Mouse (Mus musculus) stomach, embryonic 14.5 days (tissue): ENCODE data around the gene 1600014C10Rik. TPM values are rescaled to one million over a fixed set of nuclear protein-coding genes. Genes with fewer than 3 reads are reported as not detected.
A peak's percentile ranks its signal among the peaks of the same experiment; 100 is the strongest.

Experiments used
- ATAC-seq: fragments of 200-750 bp; cut with Nextera tagmentation; 2 replicates; pipeline ENCODE4 v1.8.0; 2017; ENCODE audit warnings: low read depth, moderate TSS enrichment; ENCODE audit not compliant: insufficient number of reproducible peaks, insufficient read depth, low FRiP score
- H3K27ac ChIP-seq: fragments of 300-500 bp; sonication (generic); 2 replicates; pipeline ENCODE4 v1.5.1; 2014; ENCODE audit warnings: mild to moderate bottlenecking, low read length, moderate library complexity, mixed read lengths
- H3K27me3 ChIP-seq: fragments of 300-500 bp; sonication (generic); 2 replicates; pipeline ENCODE4 v1.6.1; 2014; ENCODE audit warnings: low read length, control low read depth, mixed read lengths; ENCODE audit not compliant: control insufficient read depth, insufficient read depth
- H3K36me3 ChIP-seq: fragments of 300-500 bp; sonication (generic); 2 replicates; pipeline ENCODE4 v1.6.1; 2014; ENCODE audit warnings: mild to moderate bottlenecking, control low read depth, low read length, moderate library complexity, mixed read lengths; ENCODE audit not compliant: control insufficient read depth, insufficient read depth
- H3K4me1 ChIP-seq: fragments of 300-500 bp; sonication (generic); 2 replicates; pipeline ENCODE4 v1.6.1; 2014; ENCODE audit warnings: low read length, control low read depth, mixed read lengths; ENCODE audit not compliant: control insufficient read depth, insufficient read depth
- H3K4me2 ChIP-seq: fragments of 300-500 bp; sonication (generic); replicated peaks from 2 replicates; pipeline ENCODE4 v1.6.1; 2014; ENCODE audit warnings: low read depth, low read length, control low read depth
- H3K4me3 ChIP-seq: fragments of 300-500 bp; sonication (generic); 2 replicates; pipeline ENCODE4 v1.5.1; 2014; ENCODE audit warnings: low read depth, low read length, control low read depth
- H3K9ac ChIP-seq: fragments of 300-500 bp; sonication (generic); replicated peaks from 2 replicates; pipeline ENCODE4 v1.6.1; 2014; ENCODE audit warnings: low read depth, mild to moderate bottlenecking, control low read depth, low read length, moderate library complexity, mixed read lengths
- H3K9me3 ChIP-seq: fragments of 300-500 bp; sonication (generic); 2 replicates; pipeline ENCODE4 v1.6.1; 2016; ENCODE audit warnings: low read depth, low read length, control low read depth; ENCODE audit not compliant: control insufficient read depth
- WGBS: fragments of 180-500 bp; shearing (Covaris S2); extraction: QIAGEN DNeasy Blood & Tissue Kit; methylation state at CpG from one replicate; pipeline ENCODE4 v1.1.7; 2014; 5-methylcytosine and 5-hydroxymethylcytosine counted together
- polyA plus RNA-seq: library from polyadenylated mRNA; unstranded; fragments of >200 nt; fragmentation: Nextera tagmentation; extraction: Ambion mirVana; gene quantifications from 2 replicates; pipeline ENCODE4 v1.2.1, GENCODE M21; 2014

The 1600014C10Rik gene
- polyA plus RNA-seq, 1 experiment from 2014 or later, result 14.7 TPM

GRCm38 (mm10) chr7:38188281-38189075 is 5.5 kb downstream of the 1600014C10Rik start:
- no peak overlapping the region for H3K4me3 ChIP-seq
- no peak for ATAC-seq
- peaks cover 8% of the 10 kb centered on the region for H3K4me1 ChIP-seq
- H3K27me3 ChIP-seq, result no peaks in the 10 kb centered on the region
- no peak overlapping the region for H3K4me2 ChIP-seq
- no peak overlapping the region for H3K9ac ChIP-seq
- 86% methylated on average over 8 of the region's 8 CpGs for WGBS
- H3K9me3 ChIP-seq, result no peaks in the 10 kb centered on the region
- no peaks in the 10 kb centered on the region for H3K36me3 ChIP-seq
- H3K27ac ChIP-seq, result no peak overlapping the region

- Histone ChIP-seq H3K27ac (no peak overlapping the region), H3K4me1 (peaks cover 4% of the 10 kb centered on the region), H3K9ac (no peak overlapping the region), H3K36me3 (no peaks in the 10 kb centered on the region), H3K9me3 (no peaks in the 10 kb centered on the region), H3K4me3 (no peak overlapping the region), H3K4me2 (no peak overlapping the region), H3K27me3 (no peaks in the 10 kb centered on the region)
- 74% methylated on average over 15 of the region's 15 CpGs for WGBS
- ATAC-seq, result no peak
Measured at GRCm38 (mm10) chr7:38189136-38189982, 6.3 kb downstream of the 1600014C10Rik start.

- Histone ChIP-seq H3K27me3 (no peaks in the 10 kb centered on the region), H3K4me1 (no peaks in the 10 kb centered on the region), H3K36me3 (no peaks in the 10 kb centered on the region), H3K9me3 (no peaks in the 10 kb centered on the region), H3K27ac (no peak overlapping the region), H3K9ac (no peak overlapping the region), H3K4me3 (no peak overlapping the region), H3K4me2 (no peak overlapping the region)
- 89% methylated on average over 8 of the region's 8 CpGs for WGBS
- ATAC-seq, result no peak
Measured at GRCm38 (mm10) chr7:38190056-38190835, 7.2 kb downstream of the 1600014C10Rik start.

- Histone ChIP-seq H3K36me3 (no peaks in the 10 kb centered on the region), H3K9ac (no peak overlapping the region), H3K4me1 (no peaks in the 10 kb centered on the region), H3K27me3 (no peaks in the 10 kb centered on the region), H3K4me3 (no peak overlapping the region), H3K27ac (no peak overlapping the region), H3K4me2 (no peak overlapping the region), H3K9me3 (no peaks in the 10 kb centered on the region)
- ATAC-seq, result no peak
- WGBS, result 70% methylated on average over 8 of the region's 8 CpGs
Measured at GRCm38 (mm10) chr7:38191146-38191545, 8.1 kb downstream of the 1600014C10Rik start.

GRCm38 (mm10) chr7:38191571-38191970 is 8.6 kb downstream of the 1600014C10Rik start:
- H3K36me3 ChIP-seq, result no peaks in the 10 kb centered on the region
- ATAC-seq, result no peak
- H3K27ac ChIP-seq, result no peak overlapping the region
- H3K4me2 ChIP-seq, result no peak overlapping the region
- H3K9me3 ChIP-seq, result no peaks in the 10 kb centered on the region
- H3K9ac ChIP-seq, result no peak overlapping the region
- WGBS, result 55% methylated on average over 10 of the region's 10 CpGs
- no peaks in the 10 kb centered on the region for H3K27me3 ChIP-seq
- H3K4me1 ChIP-seq, result no peaks in the 10 kb centered on the region
- no peak overlapping the region for H3K4me3 ChIP-seq

GRCm38 (mm10) chr7:38199907-38200605 is 17.0 kb downstream of the 1600014C10Rik start:
- Histone ChIP-seq H3K4me2 (peak overlapping the region; percentile 35), H3K36me3 (no peaks in the 10 kb centered on the region), H3K27ac (no peak overlapping the region), H3K27me3 (no peaks in the 10 kb centered on the region), H3K4me3 (no peak overlapping the region), H3K4me1 (0 out of 2 replicates have a peak, but pooled peaks cover 6% of the 10 kb centered on the region), H3K9ac (no peak overlapping the region), H3K9me3 (no peaks in the 10 kb centered on the region)
- 67% methylated on average over 8 of the region's 8 CpGs for WGBS
- no peak for ATAC-seq

GRCm38 (mm10) chr7:38200606-38201289 is 17.7 kb downstream of the 1600014C10Rik start:
- WGBS, result 3% methylated on average over 28 of the region's 28 CpGs

More at GRCm38 (mm10) chr7:38200606-38201289, 17.7 kb downstream of the 1600014C10Rik start:
- H3K4me3 ChIP-seq, result no peak overlapping the region
- peak; percentile 89 for ATAC-seq
- H3K9ac ChIP-seq, result no peak overlapping the region
- no peaks in the 10 kb centered on the region for H3K36me3 ChIP-seq
- H3K4me2 ChIP-seq, result peak overlapping the region; percentile 35
- 0 out of 2 replicates have a peak, but pooled peaks cover 6% of the 10 kb centered on the region for H3K4me1 ChIP-seq
- no peaks in the 10 kb centered on the region for H3K27me3 ChIP-seq
- no peaks in the 10 kb centered on the region for H3K9me3 ChIP-seq
- H3K27ac ChIP-seq, result no peak overlapping the region
